Mouse (Mus musculus) myocyte (in vitro differentiated cells): Measurements from ENCODE around the gene Gm43517.

Experiments
- CEBPB ChIP-seq: IDR thresholded peaks from 2 replicates; pipeline ENCODE4 v1.6.1; 2011; ENCODE audit warnings: mild to moderate bottlenecking, moderate library complexity; ENCODE audit not compliant: poor library complexity, insufficient read depth, severe bottlenecking
- E2F4 ChIP-seq: IDR thresholded peaks from one replicate; pipeline ENCODE4 v1.6.1; 2011; ENCODE audit warnings: mild to moderate bottlenecking, control low read depth, moderate library complexity; ENCODE audit not compliant: insufficient read depth
- MAX ChIP-seq: IDR thresholded peaks from one replicate; pipeline ENCODE4 v1.6.1; 2011; ENCODE audit warnings: low read depth, mild to moderate bottlenecking, control low read depth
- MYOD1 ChIP-seq, 3 experiments: IDR thresholded peaks; one replicate each; pipeline ENCODE4 v1.6.1; 2011; ENCODE audit warnings: control low read depth in 2 of 3, low read depth in 2 of 3, mild to moderate bottlenecking in 2 of 3, moderate library complexity in 1 of 3; ENCODE audit not compliant: insufficient read length in 2 of 3, control insufficient read depth in 1 of 3
- MYOG ChIP-seq, 3 experiments: IDR thresholded peaks; one replicate each; pipeline ENCODE4 v1.6.1; 2011; ENCODE audit warnings: control low read depth in 2 of 3, low read depth in 2 of 3, mild to moderate bottlenecking in 2 of 3; ENCODE audit not compliant: insufficient read length in 2 of 3, control insufficient read depth in 1 of 3, insufficient read depth in 1 of 3
- POLR2A ChIP-seq: IDR thresholded peaks from one replicate; pipeline ENCODE4 v1.6.1; 2011; ENCODE audit warnings: low read depth, mild to moderate bottlenecking, control low read depth, moderate library complexity; ENCODE audit not compliant: insufficient read length
- POLR2AphosphoS2 ChIP-seq: IDR thresholded peaks from one replicate; pipeline ENCODE4 v1.6.1; 2011; ENCODE audit warnings: low read depth, control low read depth; ENCODE audit not compliant: insufficient read length
- REST ChIP-seq: IDR thresholded peaks from one replicate; pipeline ENCODE4 v1.6.1; 2011; ENCODE audit warnings: mild to moderate bottlenecking, control low read depth, moderate library complexity; ENCODE audit not compliant: insufficient read depth, insufficient read length
- SRF ChIP-seq: IDR thresholded peaks from one replicate; pipeline ENCODE4 v1.6.1; 2011; ENCODE audit warnings: low read depth; ENCODE audit not compliant: control insufficient read depth, insufficient read length
- TCF12 ChIP-seq: IDR thresholded peaks from one replicate; pipeline ENCODE4 v1.6.1; 2011; ENCODE audit warnings: mild to moderate bottlenecking, control low read depth; ENCODE audit not compliant: poor library complexity, insufficient read depth, severe bottlenecking
- TCF3 ChIP-seq: IDR thresholded peaks from one replicate; pipeline ENCODE4 v1.6.1; 2011; ENCODE audit warnings: low read depth, control low read depth; ENCODE audit not compliant: insufficient read length
- USF1 ChIP-seq: IDR thresholded peaks from one replicate; pipeline ENCODE4 v1.6.1; 2011; ENCODE audit warnings: low read depth, mild to moderate bottlenecking, control low read depth, moderate library complexity

GRCm38 (mm10) chr12:49368931-49369330, 16.0 kb upstream of the Gm43517 start:
- TF ChIP-seq TCF12 (no peak), POLR2AphosphoS2 (no peak), E2F4 (no peak), REST (no peak), MYOD1 (IDR thresholded peaks at IDR 0.05; ENCODE audit: control insufficient read depth in 1 of 3, insufficient read length in 2 of 3, low read depth in 2 of 3) (no peak), USF1 (no peak), POLR2A (no peak), MYOG (IDR thresholded peaks at IDR 0.05; ENCODE audit: control insufficient read depth in 1 of 3, insufficient read depth in 1 of 3, insufficient read length in 2 of 3, low read depth in 2 of 3) (no peak), CEBPB (no peak), MAX (no peak), SRF (no peak), TCF3 (no peak)
